Mouse (Mus musculus) liver, embryonic 14.5 days (tissue): ENCODE measurements around the gene Bms1.

Experiments
- CTCF ChIP-seq: IDR thresholded peaks from 2 replicates; pipeline ENCODE4 v1.5.1; 2016; ENCODE audit warnings: antibody characterized with exemption, low read depth, control low read depth
- EP300 ChIP-seq: IDR thresholded peaks from 2 replicates; pipeline ENCODE4 v1.6.1; 2016; ENCODE audit warnings: antibody characterized with exemption, low read depth

- TF ChIP-seq CTCF, result peak; percentile 77
- no peak for TF ChIP-seq EP300
Observed at GRCm38 (mm10) chr6:118373294-118373693, 46.0 kb downstream of the Bms1 start.
